Mouse (Mus musculus) 3134 (cell line): ENCODE data around the gene Krt88.

ENCODE experiments used
- DNase-seq: peaks from one replicate; pipeline ENCODE4 v3.0.0-alpha.2; 2011; ENCODE audit warnings: low spot score; ENCODE audit not compliant: insufficient read length; ENCODE audit errors: extremely low read depth

The Krt88 gene

DNA sequence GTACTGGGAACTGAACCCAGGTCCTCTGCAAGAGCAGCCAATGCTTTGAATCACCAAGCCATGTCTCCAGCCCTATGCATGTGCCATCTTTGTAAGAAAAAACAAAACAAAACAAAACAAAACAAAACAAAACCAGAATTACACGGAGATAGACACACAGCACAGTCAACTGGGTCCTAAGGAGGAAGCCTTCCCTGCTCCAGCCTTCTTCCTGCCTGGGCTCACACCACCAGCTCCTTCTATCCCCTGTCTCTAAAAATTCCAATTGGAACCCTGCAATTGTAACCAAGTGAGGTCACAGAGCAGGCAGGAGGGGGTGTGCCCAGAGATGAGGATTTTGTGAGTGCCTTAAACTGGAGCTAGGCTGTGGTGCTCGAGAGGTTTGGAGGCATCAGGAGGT is at the start of gene Krt88:
Gene Krt88, plus strand, starts transcription at position 301 of the 400 bp plus-strand sequence.
- no peak for DNase-seq

GRCm38 (mm10) chr15:101398269-101398668 is 49.3 kb upstream of the Krt88 start:
- peak; percentile 65 for DNase-seq

- DNase-seq = peak; percentile 26
These were observed 36.8 kb upstream of the Krt88 start, which contains the start of gene Krt7 for GRCm38 (mm10) chr15:101410775-101411174. TSS of gene Krt7 (plus strand) at chr15:101411043.

DNA sequence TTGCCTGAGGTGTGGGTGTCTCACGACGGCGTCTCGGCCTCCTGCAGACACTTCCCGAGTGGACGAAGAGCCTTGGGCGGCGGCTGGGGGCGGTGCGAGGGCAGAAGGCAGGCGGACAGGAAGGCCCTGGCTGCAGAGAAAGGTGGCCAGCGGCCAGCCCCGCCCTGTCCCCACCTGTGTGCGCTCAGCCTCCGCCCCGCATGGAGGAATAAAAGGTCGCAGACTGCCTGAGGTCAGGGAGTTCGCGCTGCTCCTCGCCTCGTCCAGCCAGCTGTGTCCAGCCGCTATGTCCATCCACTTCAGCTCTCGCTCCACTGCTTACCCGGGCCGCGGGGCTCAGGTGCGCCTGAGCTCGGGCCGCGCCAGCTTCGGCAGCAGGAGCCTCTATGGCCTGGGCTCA is 35.4 kb upstream of the Krt88 start:
- DNase-seq = no peak

DNA sequence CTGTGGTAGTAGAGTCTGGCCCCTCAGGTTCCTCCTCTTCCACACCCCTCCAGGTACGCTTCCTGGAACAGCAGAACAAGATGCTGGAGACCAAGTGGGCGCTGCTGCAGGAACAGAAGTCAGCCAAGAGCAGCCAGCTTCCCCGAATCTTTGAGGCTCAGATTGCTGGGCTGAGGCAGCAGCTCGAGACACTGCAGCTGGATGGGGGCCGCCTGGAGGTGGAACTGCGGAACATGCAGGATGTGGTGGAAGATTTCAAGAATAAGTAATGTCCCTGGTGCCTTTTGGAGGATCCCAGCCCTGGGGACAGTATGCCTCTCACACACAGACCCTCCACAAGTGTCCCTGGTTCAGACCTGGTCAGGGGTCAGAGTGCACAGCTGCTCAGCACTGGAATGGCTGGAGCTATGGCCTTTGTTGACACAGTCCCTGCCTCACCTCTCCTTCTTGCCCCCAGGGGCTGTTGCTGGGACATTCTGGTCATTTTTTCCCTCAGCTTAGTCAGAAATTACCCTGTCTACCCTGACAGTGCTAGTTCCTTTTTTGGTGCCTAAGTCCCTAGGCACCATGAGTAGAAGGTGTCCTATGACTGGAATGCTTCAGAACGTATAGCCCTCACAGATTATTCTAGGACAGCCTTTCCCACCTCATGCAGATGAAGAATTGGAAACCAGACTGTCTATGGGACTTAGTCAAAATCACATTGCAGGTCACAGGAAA is 33.5 kb upstream of the Krt88 start:
- DNase-seq = peak; percentile 23

DNA sequence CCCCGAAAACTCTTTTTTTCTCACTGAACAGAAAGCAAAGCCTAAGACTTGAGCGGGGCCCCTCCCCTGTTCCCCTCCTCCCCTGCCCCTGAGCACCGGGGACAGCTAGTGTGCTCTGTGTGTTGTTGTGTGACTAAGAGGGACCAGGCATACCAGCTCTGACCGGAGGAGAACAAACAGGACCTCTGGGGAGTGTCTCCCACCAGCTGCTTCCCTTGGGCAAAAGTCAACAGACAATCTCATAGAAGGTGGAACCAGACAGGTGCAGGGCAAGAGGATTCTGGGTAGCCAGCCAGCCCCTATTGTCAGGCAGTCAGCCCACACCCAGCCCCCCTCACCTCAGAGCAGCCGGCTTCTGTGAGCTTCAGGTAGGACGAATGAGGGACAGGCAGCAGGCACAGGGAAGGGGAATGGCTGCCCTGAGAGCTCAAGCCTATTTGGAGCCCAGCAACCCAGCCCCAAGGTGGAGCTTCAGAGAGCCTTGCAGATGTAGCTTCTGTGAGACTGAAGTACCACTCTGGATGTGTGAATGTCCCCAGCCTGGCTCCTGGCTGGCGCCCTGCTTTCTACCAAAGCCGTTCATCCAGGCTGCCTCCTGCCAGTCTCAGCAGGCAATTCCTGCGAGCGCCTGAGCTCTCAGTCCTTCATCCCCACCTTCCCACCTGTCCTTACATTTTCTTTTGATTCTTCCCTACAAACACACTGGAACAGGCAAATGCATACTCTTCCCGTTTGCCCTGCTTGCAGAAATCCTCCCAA is 32.6 kb upstream of the Krt88 start:
- no peak for DNase-seq

- no peak for DNase-seq
These were observed 28.6 kb upstream of the Krt88 start for GRCm38 (mm10) chr15:101418950-101419349.

GRCm38 (mm10) chr15:101420903-101421302 is 26.6 kb upstream of the Krt88 start:
- no peak for DNase-seq

DNA sequence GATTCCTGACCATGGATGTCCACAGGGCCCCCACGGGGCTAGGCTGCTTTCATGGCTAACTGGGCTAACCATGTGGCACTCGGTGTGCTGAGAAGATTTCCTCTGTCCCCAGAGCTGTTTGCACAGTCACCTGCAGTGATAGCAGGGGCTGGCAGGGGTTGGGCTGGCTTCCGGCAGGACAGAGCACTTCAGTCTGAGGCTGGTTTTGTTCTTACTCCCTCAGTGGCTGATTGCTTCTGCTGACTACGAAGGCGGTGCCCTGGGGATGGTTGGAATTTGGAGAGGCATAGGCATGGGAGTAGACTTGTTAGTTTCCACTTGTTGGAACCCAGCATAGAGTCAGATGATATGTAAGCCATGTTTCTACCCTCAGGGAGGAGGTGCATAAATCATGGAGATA is 22.6 kb upstream of the Krt88 start:
- no peak for DNase-seq

DNA sequence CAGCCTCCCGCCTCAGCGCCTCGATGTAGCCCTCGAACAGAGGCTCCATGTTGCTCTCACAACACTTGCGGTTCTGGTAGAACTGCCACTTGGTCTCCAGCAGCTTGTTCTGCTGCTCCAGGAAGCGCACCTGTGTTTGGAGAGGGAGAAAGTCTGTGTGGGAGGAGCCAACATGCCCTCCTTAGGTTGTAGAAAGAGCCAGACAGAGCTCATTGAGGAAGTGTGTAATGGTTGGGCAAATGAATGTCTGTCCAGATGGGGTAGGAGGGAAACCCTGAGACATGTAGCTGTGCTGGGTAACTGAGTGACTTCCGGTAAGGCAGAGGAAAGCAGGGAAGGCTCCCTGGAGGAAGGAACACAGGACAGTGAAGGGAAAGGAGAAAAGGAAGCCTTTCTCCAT is 10.9 kb upstream of the Krt88 start:
- DNase-seq = no peak

GRCm38 (mm10) chr15:101438555-101438954 is 9.0 kb upstream of the Krt88 start, which contains the start of gene Krt87:
TSS of gene Krt87 (minus strand) at chr15:101438804.
- no peak for DNase-seq

- DNase-seq = no peak
These were observed 6.7 kb upstream of the Krt88 start for GRCm38 (mm10) chr15:101440837-101441236.

GRCm38 (mm10) chr15:101446572-101446971 is 972 bp upstream of the Krt88 start:
- no peak for DNase-seq

DNA sequence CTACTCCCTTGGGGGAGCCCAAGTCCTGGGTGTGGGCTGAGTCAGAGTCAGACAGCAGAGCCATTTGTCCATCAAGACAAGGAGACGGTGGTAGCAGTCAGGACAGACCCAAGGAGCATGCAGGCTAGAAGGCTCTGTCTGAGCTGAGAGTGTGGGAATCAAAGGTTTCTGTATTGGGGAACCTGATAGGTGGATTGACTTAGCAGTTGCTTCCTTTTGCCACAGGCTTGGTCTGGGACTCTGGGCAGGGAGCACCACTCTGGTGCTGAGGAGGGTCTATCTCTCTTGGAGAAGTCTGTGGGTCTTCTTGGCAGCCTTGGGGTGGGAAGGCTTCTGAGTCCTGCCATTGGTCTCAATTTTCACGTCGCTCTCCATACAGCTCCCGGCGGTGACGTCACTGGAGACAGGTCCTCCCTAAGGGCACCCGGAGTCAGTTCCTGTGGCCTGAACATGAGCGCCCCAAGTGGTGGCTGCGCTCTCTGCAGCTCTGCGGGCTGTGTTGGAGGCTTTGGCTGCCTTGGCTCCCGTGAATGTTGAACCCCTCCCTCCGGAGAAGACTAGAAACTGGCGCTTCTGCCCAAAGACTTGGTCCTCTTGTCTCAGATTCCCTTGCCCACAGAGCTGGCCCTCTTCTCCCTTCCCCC is 5.7 kb downstream of the Krt88 start:
- peak; percentile 84 for DNase-seq

DNA sequence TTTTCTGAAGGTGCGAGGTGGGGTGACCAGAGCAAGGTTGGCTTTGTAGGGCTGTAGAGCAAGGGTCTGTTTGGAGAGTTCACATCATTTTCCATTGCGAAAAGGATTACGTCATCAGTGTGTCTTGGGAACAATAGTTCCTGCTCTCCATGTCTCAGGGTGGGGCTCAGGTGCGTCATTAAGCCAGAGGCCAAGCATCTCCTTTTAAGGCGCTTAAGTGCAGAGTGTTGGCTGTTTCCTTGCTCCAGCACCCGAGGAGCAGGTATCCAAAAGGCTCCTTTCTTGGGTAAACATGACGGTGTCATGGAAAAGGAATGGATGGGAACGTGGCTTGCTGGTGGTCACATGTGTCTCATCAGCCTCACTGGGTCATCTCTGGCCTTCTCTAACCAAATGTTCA is 7.2 kb downstream of the Krt88 start:
- no peak for DNase-seq

DNA sequence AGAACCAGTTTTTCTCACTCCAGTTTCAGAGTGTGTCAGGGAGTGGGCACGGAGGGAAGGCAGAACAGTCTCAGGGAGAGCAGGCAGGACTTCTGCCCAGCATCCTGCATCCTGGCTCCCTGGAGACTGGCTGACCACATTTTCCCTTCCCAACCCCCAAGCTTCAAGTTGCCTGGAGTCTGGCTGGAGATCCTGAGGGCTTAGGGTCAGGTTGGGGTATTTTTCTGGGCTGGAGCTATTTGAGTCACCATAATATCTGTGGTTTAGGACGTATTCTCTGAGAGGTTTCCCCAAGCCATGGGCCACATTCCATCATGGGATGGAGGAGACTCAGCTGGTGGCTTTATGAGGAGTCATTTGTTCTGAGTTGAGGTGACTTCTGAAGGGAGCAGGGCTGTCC is 7.7 kb downstream of the Krt88 start:
- peak; percentile 86 for DNase-seq

GRCm38 (mm10) chr15:101455891-101456290 is 8.3 kb downstream of the Krt88 start:
- no peak for DNase-seq

DNA sequence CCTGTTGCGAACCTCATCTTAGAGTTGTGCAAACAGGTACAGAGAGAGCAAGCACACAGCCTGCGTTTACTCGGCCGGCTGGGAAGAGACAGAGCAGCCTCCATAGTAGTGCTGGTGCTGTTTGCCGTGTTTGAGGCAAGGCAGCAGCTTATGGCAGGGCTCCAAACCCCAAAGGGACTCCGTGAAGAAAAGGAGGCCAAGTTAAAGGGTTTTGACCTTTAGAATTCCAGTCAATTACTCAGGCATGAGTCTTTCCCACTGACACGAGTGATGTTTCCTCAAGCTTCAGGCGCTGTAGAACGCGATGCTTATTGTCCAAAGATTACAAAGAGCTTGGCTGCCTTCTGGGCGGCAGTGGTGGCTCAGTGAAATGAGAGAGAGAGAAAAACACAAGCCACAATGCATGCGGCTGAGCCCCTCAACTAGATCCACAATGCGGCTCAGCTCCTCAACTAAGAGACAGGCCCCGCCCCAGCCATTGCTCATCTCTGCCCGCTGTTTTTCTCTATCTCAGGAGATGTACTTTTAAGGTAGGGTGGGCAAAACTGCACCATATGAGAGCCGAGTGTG is 10.9 kb downstream of the Krt88 start:
- DNase-seq = peak; percentile 69

DNA sequence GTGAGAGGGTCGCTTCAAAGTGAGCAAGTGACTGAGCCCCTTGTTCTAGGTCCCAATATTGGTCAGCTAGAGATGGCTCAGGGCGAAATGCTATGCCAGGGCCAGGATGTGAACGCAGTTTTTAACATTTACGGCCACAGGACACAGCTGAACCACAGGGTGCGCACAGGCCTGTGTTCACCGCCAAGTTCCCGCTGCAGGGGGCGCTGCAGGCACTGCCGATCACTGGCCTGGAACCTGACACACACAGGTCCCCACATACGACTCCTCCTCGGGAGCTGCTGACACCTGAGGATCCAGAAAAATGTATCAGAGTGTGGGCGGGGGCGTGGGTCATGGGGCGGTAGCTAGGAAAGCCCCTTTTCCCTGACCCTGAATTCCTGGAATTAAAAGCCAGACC is 11.7 kb downstream of the Krt88 start:
- peak; percentile 71 for DNase-seq

DNA sequence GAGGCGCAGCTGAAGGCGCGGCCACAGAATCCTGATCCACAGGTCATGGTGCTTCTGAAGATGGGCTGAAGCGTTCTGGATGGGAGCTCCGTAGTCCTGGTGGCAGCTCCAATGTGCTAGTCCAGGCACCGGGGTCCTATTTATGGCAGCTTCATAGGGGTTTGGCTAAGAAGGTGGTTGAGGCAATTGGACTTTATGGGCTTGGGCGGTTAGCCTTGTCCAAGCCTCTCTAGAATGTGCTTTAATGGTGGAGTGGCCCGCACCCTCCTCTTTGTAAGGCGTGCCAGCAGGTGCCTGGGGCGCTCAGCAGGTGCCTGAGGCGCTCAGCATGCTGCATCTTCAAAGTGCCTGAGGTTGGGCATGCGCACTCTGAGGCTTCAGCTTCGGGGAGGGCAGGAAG is 16.1 kb downstream of the Krt88 start, which contains the start of gene Krt81:
Gene Krt81, minus strand, starts transcription at position 101 of the 400 bp plus-strand sequence.
- no peak for DNase-seq

DNA sequence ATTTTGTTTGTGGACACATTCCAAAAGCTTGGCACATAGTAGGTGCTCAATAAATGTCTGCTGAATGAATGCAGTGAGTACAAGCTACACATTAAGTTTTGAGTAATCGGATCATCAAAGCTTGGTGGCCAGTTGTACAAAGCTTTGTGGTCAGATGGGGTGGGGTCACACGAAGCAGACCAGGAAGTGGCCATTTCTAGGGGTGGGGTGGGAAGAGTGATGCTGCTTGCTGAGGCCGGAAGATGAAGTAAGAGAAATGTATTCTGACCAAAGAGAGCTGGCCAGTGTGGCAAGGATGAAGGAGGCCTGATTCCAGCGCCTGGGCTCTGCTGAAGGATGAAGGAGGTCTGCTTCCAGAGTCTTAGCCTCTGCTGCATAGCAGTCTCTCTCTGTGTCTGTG is 21.5 kb downstream of the Krt88 start:
- no peak for DNase-seq
